Mouse (Mus musculus): ENCODE data around the gene Olfml1.

GRCm38 (mm10) chr7:107638026-107638425 is 70.8 kb downstream of the Olfml1 start:
- TF ChIP-seq KAT2A (conservative IDR thresholded peaks at IDR 0.05; ENCODE audit: low read depth, low read length) (no peak), POLR2AphosphoS2 (IDR thresholded peaks at IDR 0.05; ENCODE audit: low read length) (no peak), MXI1 (IDR thresholded peaks at IDR 0.05; ENCODE audit: low read depth, low read length) (no peak), MEF2A (IDR thresholded peaks at IDR 0.05; ENCODE audit: extremely low read depth, insufficient replicate concordance, low read depth, low read length, poor library complexity, severe bottlenecking) (no peak), CTCF (IDR thresholded peaks at IDR 0.05 in 2 of 3, conservative IDR thresholded peaks at IDR 0.05 in 1 of 3; ENCODE audit: control insufficient read depth in 1 of 3, insufficient read depth in 1 of 3, low read depth in 2 of 3, low read length in 3 of 3, poor library complexity in 1 of 3, severe bottlenecking in 1 of 3) (no peak), MAX (IDR thresholded peaks at IDR 0.05; ENCODE audit: low read length) (no peak)
